Mouse (Mus musculus): ENCODE data around the gene Pde8b. TPM values are rescaled to one million over a fixed set of nuclear protein-coding genes. Genes with fewer than 3 reads are reported as not detected.

Pde8b gene
- polyA plus RNA-seq, 1 experiment from 2014 or later, result 1.5 TPM

GRCm38 (mm10) chr13:95081082-95081481, 169.1 kb downstream of the Pde8b start:
- 91% methylated on average over 7 of the region's 7 CpGs for WGBS
- Histone ChIP-seq H3K9me3 (no peaks in the 10 kb centered on the region), H3K36me3 (replicated peaks) (no peaks in the 10 kb centered on the region), H3K27me3 (ENCODE audit: poor library complexity, severe bottlenecking) (no peaks in the 10 kb centered on the region), H3K4me3 (no peak overlapping the region), H3K4me1 (peaks cover 7% of the 10 kb centered on the region), H3K27ac (no peak overlapping the region)
- no peak for DNase-seq (ENCODE audit: extremely low spot score, low spot score)

DNA sequence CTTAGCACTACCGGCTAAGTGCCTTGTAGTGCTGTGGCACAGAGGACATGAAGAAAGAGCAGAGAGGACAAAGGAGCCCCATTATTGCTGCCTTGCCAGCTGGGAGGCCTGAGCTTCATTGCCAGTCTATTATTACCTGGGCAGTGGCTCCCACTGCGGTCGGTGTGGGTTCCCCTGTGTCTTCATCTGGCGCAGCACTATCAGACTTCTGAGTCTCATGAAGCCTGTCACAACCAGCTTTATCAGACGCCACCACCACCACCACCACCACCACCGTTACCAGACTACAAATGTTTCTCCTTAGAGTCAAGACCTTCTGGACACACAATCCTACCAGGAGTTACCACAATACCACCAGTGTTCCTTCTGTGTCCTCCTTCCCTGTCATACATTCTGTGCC, 171.6 kb downstream of the Pde8b start:
- 72% methylated on average over 6 of the region's 6 CpGs for WGBS
- no peak for DNase-seq (ENCODE audit: extremely low spot score, low spot score)
- H3K4me1 ChIP-seq, result peaks cover 8% of the 10 kb centered on the region
- H3K27me3 ChIP-seq (ENCODE audit: poor library complexity, severe bottlenecking), result no peaks in the 10 kb centered on the region
- no peaks in the 10 kb centered on the region for H3K36me3 ChIP-seq (replicated peaks)
- H3K4me3 ChIP-seq, result no peak overlapping the region
- H3K9me3 ChIP-seq, result no peaks in the 10 kb centered on the region
- H3K27ac ChIP-seq, result no peak overlapping the region

GRCm38 (mm10) chr13:95077688-95078087, 172.4 kb downstream of the Pde8b start:
- Histone ChIP-seq H3K27ac (no peak overlapping the region), H3K4me3 (no peak overlapping the region), H3K4me1 (peaks cover 13% of the 10 kb centered on the region), H3K9me3 (no peaks in the 10 kb centered on the region), H3K36me3 (replicated peaks) (no peaks in the 10 kb centered on the region), H3K27me3 (ENCODE audit: poor library complexity, severe bottlenecking) (no peaks in the 10 kb centered on the region)
- WGBS, result 94% methylated on average over 3 of the region's 3 CpGs
- DNase-seq (ENCODE audit: extremely low spot score, low spot score), result no peak

- H3K27me3 ChIP-seq (ENCODE audit: poor library complexity, severe bottlenecking), result no peaks in the 10 kb centered on the region
- H3K36me3 ChIP-seq (replicated peaks), result no peaks in the 10 kb centered on the region
- H3K4me3 ChIP-seq, result no peak overlapping the region
- no peak for DNase-seq (ENCODE audit: extremely low spot score, low spot score)
- no peak overlapping the region for H3K27ac ChIP-seq
- no peaks in the 10 kb centered on the region for H3K9me3 ChIP-seq
- 71% methylated on average over 2 of the region's 2 CpGs for WGBS
- peaks cover 13% of the 10 kb centered on the region for H3K4me1 ChIP-seq
Observed at GRCm38 (mm10) chr13:95076142-95076541, 174.0 kb downstream of the Pde8b start.

DNA sequence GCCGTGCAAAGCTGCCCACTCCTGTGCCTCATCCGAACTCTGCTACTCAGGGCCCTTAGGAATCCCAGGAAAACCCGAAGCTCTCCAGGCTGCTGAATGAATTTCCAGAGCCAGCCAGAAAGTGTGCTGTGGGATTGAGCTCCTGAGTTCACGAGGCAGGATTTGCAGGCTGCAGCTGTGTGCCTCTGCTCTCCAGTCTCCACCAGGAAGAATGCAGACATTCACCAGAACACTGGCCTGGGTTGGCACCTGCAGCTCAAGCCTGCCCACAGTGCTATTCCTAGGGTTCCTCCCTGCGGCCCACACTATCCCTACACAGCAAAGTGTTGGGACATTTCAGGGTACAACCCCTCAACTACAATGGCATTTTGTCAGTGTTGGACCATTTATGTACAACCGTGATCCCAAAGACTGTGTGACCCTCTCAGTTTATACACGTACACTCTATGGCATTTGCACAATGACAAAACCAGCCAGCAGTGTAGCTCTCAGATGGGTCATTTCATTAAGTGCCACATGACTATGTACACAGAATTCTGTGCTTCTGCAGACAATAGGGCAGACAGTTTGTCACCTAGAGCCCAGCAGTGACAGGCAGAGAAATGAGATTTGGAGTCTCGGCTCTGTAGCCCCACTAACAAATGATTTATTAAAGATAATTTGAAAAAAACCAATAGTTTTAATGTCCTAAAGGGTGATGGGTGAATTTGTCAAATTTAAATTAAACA, 176.5 kb downstream of the Pde8b start:
- WGBS, result 80% methylated on average over 8 of the region's 8 CpGs
- Histone ChIP-seq H3K4me1 (peaks cover 10% of the 10 kb centered on the region; the same call in 1 of the 2 replicates), H3K27me3 (ENCODE audit: poor library complexity, severe bottlenecking) (no peaks in the 10 kb centered on the region)

DNA sequence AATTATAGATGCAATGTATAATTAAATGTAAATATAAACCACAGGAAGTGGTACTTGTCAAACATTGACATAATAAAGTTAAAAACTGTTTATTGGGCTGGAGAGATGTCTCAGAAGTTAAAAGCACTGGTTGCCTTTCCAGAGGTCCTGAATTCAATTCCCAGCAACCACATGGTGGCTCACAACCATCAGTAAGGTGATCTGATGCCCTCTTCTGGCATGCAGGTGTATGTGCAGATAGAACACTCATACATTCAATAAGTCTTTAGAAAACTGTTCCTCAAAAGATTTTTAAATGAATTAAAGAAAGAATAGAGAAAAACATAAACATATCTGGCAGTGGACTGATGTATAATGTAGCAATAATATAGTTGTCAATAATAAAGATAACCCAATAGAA, 179.9 kb downstream of the Pde8b start:
- H3K27me3 ChIP-seq (ENCODE audit: poor library complexity, severe bottlenecking), result no peaks in the 10 kb centered on the region

More for the DNA sequence above, 176.5 kb downstream of the Pde8b start:
- no peak overlapping the region for H3K4me3 ChIP-seq
- no peaks in the 10 kb centered on the region for H3K9me3 ChIP-seq
- no peak overlapping the region for H3K27ac ChIP-seq
- H3K36me3 ChIP-seq (replicated peaks), result no peaks in the 10 kb centered on the region
- DNase-seq (ENCODE audit: extremely low spot score, low spot score), result no peak

GRCm38 (mm10) chr13:95067854-95068253, 182.3 kb downstream of the Pde8b start:
- no peak for DNase-seq (ENCODE audit: extremely low spot score, low spot score)
- WGBS, result 70% methylated on average over 6 of the region's 6 CpGs
- no peaks in the 10 kb centered on the region for H3K9me3 ChIP-seq
- no peak overlapping the region for H3K4me3 ChIP-seq
- no peaks in the 10 kb centered on the region for H3K27me3 ChIP-seq (ENCODE audit: poor library complexity, severe bottlenecking)
- H3K36me3 ChIP-seq (replicated peaks), result no peaks in the 10 kb centered on the region
- H3K4me1 ChIP-seq, result peaks cover 6% of the 10 kb centered on the region; the same call in 1 of the 2 replicates
- H3K27ac ChIP-seq, result no peak overlapping the region

More for the DNA sequence above, 179.9 kb downstream of the Pde8b start:
- Histone ChIP-seq H3K9me3 (no peaks in the 10 kb centered on the region), H3K27ac (no peak overlapping the region), H3K4me1 (peaks cover 6% of the 10 kb centered on the region; the same call in 1 of the 2 replicates), H3K4me3 (no peak overlapping the region), H3K36me3 (replicated peaks) (no peaks in the 10 kb centered on the region)
- DNase-seq (ENCODE audit: extremely low spot score, low spot score), result no peak

DNA sequence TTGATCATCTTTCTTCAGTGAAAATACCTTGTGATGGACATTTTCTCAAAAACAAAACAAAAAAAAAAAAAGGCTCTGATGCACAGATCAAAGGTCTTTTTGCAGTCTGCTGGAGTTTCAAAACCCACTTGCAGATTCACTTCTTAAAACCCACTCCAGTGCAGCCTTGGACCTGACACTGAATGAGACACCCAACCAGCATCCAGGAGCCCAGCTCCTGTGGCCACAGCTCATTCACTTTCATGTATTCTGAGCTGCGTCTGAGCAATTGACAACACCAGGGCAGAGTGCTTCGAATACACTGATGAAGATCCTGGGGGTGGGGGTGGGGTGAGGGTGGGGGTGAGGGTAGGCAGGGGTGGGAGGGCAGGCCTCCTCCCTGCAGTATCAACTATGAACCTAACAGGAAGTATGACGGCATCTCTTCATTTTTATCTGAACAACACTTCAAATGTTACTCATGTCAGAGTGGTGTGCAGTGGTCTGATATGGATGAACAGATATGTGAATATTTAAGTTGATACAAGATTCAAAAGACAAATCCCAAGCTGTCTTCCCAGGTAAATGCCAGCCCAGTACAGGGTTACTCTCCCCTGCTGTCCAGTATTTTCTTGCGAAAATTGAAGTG, 186.6 kb downstream of the Pde8b start:
- Histone ChIP-seq H3K27ac (no peak overlapping the region), H3K4me3 (no peak overlapping the region), H3K36me3 (replicated peaks) (no peaks in the 10 kb centered on the region), H3K27me3 (ENCODE audit: poor library complexity, severe bottlenecking) (no peaks in the 10 kb centered on the region), H3K9me3 (no peaks in the 10 kb centered on the region), H3K4me1 (peaks cover 6% of the 10 kb centered on the region; the same call in 1 of the 2 replicates)
- WGBS, result 86% methylated on average over 4 of the region's 4 CpGs
- DNase-seq (ENCODE audit: extremely low spot score, low spot score), result no peak

GRCm38 (mm10) chr13:95058885-95059284, 191.3 kb downstream of the Pde8b start:
- Histone ChIP-seq H3K27ac (no peak overlapping the region), H3K36me3 (replicated peaks) (no peaks in the 10 kb centered on the region), H3K27me3 (ENCODE audit: poor library complexity, severe bottlenecking) (no peaks in the 10 kb centered on the region), H3K9me3 (no peaks in the 10 kb centered on the region), H3K4me1 (no peaks in the 10 kb centered on the region), H3K4me3 (no peak overlapping the region)
- 90% methylated on average over 4 of the region's 4 CpGs for WGBS
- DNase-seq (ENCODE audit: extremely low spot score, low spot score), result no peak

GRCm38 (mm10) chr13:95056501-95057280, 193.4 kb downstream of the Pde8b start:
- no peak for DNase-seq (ENCODE audit: extremely low spot score, low spot score)
- Histone ChIP-seq H3K27me3 (ENCODE audit: poor library complexity, severe bottlenecking) (no peaks in the 10 kb centered on the region), H3K36me3 (replicated peaks) (no peaks in the 10 kb centered on the region), H3K4me1 (no peaks in the 10 kb centered on the region), H3K4me3 (no peak overlapping the region), H3K9me3 (no peaks in the 10 kb centered on the region), H3K27ac (no peak overlapping the region)
- 85% methylated on average over 11 of the region's 11 CpGs for WGBS

DNA sequence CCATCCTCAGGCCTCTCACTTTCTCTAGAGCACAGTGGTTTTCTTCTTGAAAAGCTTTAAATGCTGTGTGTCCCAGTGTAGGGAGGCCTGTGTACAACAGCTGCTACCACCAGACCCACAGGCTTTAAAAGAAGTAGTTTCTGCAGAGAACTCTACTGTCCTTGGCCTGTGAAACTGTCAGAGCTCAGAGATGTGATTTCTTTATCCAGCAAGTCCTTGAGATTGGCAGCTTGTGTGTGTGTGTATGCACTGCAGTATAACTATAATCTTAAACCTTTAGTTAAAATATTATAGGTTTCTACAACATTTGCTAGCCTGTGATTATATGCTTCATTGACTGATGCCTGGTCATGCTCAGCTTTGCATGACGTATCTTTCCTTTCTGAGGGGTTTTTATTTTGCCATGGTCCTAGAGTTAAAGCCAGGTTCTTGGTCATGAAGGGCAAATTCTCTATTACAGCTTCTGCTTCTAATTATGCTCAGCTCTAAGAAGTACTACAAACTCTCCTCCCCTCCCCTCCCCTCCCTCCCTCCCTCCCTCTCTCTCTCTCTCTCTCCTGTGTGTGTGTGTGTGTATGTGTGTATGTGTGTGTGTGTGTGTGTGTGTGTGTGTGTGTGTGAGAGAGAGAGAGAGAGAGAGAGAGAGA, 194.3 kb downstream of the Pde8b start:
- WGBS, result 74% methylated on average over 1 of the region's 1 CpGs
- H3K4me1 ChIP-seq, result no peaks in the 10 kb centered on the region
- H3K27me3 ChIP-seq (ENCODE audit: poor library complexity, severe bottlenecking), result no peaks in the 10 kb centered on the region
- H3K36me3 ChIP-seq (replicated peaks), result no peaks in the 10 kb centered on the region
- H3K4me3 ChIP-seq, result no peak overlapping the region
- H3K27ac ChIP-seq, result no peak overlapping the region
- no peak for DNase-seq (ENCODE audit: extremely low spot score, low spot score)
- H3K9me3 ChIP-seq, result no peaks in the 10 kb centered on the region

DNA sequence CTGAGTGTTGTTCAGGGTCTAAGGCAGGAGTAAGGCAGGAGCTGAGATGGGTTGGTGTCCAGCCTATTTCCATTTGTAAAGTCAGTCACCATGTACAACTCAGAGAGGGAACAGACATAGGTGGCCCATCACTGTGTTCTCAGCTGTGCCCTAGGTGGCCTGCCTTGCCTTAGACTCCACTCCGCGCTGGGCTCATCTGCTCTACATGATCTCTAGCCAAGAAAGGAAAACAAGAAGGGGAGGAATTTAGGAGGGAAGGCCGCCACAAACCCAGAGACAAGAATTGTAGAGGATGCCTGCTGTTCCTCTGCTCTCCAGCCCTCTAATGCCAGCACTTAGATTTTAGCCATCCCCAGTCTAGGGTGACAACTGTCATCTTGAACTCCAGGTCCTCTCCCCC, 197.7 kb downstream of the Pde8b start:
- no peaks in the 10 kb centered on the region for H3K36me3 ChIP-seq (replicated peaks)
- no peak overlapping the region for H3K4me3 ChIP-seq
- no peak for DNase-seq (ENCODE audit: extremely low spot score, low spot score)
- H3K9me3 ChIP-seq, result no peaks in the 10 kb centered on the region
- H3K4me1 ChIP-seq, result peaks cover 7% of the 10 kb centered on the region; the same call in 1 of the 2 replicates
- 91% methylated on average over 3 of the region's 3 CpGs for WGBS
- H3K27ac ChIP-seq, result no peak overlapping the region
- H3K27me3 ChIP-seq (ENCODE audit: poor library complexity, severe bottlenecking), result no peaks in the 10 kb centered on the region

Data from forebrain, embryonic 10.5 days (tissue).